Mouse (Mus musculus): ENCODE results near the gene Zfp455. TPM values are rescaled to one million over a fixed set of nuclear protein-coding genes. Genes with fewer than 3 reads are reported as not detected.
A peak's percentile ranks its signal among the peaks of the same experiment; 100 is the strongest.
"Not testable (repeated sequence)": the region's sequence is repeated elsewhere in the genome, so short reads cannot be mapped to it uniquely, and the experiment has no call there.

The Zfp455 gene
- 1.3 and 1.8 TPM in 2 replicates for total RNA-seq (2014; rRNA removed)
- polyA plus RNA-seq (2012; rRNA removed) = 0.10 and 0.11 TPM in 2 replicates

- H3K36me3 ChIP-seq (ENCODE audit: control insufficient read depth, insufficient read depth, low read length) = peaks cover 2% of the 10 kb centered on the region; the same call in 1 of the 2 replicates
- 1% methylated on average over 13 of the region's 13 CpGs for WGBS
- peak within 1 kb of the TSS; percentile 62 for H3K9ac ChIP-seq (ENCODE audit: low read depth, low read length)
- TF ChIP-seq POLR2A (IDR thresholded peaks at IDR 0.05; ENCODE audit: extremely low read depth, insufficient read depth, low read length) = no peak
- no peak for TF ChIP-seq CTCF (IDR thresholded peaks at IDR 0.05; ENCODE audit: low read depth, low read length)
- H3K27me3 ChIP-seq (ENCODE audit: control insufficient read depth, insufficient read depth, low read length) = no peaks in the 10 kb centered on the region
- H3K27ac ChIP-seq (replicated peaks; ENCODE audit: insufficient read depth, low read depth, low read length) = no peak within 1 kb of the TSS; the same call in 1 of the 2 replicates
- peak; percentile 78 for DNase-seq (ENCODE audit: extremely low read depth, low read depth, low spot score)
- no peaks in the 10 kb centered on the region for H3K79me2 ChIP-seq (ENCODE audit: control insufficient read depth, insufficient read depth, low read length)
- 0 out of 2 replicates have a peak, but pooled peaks cover 2% of the 10 kb centered on the region for H3K4me1 ChIP-seq (ENCODE audit: control insufficient read depth, insufficient read depth, low read length)
- peak within 1 kb of the TSS; percentile 74 for H3K4me3 ChIP-seq (ENCODE audit: insufficient read depth, low read depth, low read length)
Measured at GRCm38 (mm10) chr13:67194340-67194894, at the start of gene Zfp455. Gene Zfp455, plus strand, starts transcription at chr13:67194506.

- not testable (repeated sequence) for H3K27ac ChIP-seq (replicated peaks; ENCODE audit: insufficient read depth, low read depth, low read length); DNase-seq (ENCODE audit: extremely low read depth, low read depth, low spot score); H3K27me3 ChIP-seq (ENCODE audit: control insufficient read depth, insufficient read depth, low read length); H3K4me1 ChIP-seq (ENCODE audit: control insufficient read depth, insufficient read depth, low read length); H3K4me3 ChIP-seq (ENCODE audit: insufficient read depth, low read depth, low read length); H3K79me2 ChIP-seq (ENCODE audit: control insufficient read depth, insufficient read depth, low read length); H3K9ac ChIP-seq (ENCODE audit: low read depth, low read length); H3K36me3 ChIP-seq (ENCODE audit: control insufficient read depth, insufficient read depth, low read length)
- 38% methylated on average over 4 of the region's 4 CpGs for WGBS
Measured at GRCm38 (mm10) chr13:67166122-67166521, 28.2 kb upstream of the Zfp455 start.

- WGBS = under 1% methylated on average over 17 of the region's 17 CpGs
- H3K27me3 ChIP-seq (ENCODE audit: control insufficient read depth, insufficient read depth, low read length); H3K79me2 ChIP-seq (ENCODE audit: control insufficient read depth, insufficient read depth, low read length); H3K36me3 ChIP-seq (ENCODE audit: control insufficient read depth, insufficient read depth, low read length); H3K4me1 ChIP-seq (ENCODE audit: control insufficient read depth, insufficient read depth, low read length): not testable (repeated sequence)
- H3K9ac ChIP-seq (ENCODE audit: low read depth, low read length) = peak within 1 kb of the TSS; percentile 70
- peak; percentile 72 for DNase-seq (ENCODE audit: extremely low read depth, low read depth, low spot score)
- peak within 1 kb of the TSS; percentile 53 for H3K27ac ChIP-seq (replicated peaks; ENCODE audit: insufficient read depth, low read depth, low read length)
- H3K4me3 ChIP-seq (ENCODE audit: insufficient read depth, low read depth, low read length) = peak within 1 kb of the TSS; percentile 68
Measured at GRCm38 (mm10) chr13:67172991-67173722, 21.1 kb upstream of the Zfp455 start, which contains the start of gene Rsl1. Gene Rsl1, plus strand, starts transcription at chr13:67173182.

- H3K9ac ChIP-seq (ENCODE audit: low read depth, low read length) = no peak overlapping the region; the same call in 1 of the 2 replicates
Measured at GRCm38 (mm10) chr13:67173723-67174055, 20.6 kb upstream of the Zfp455 start.

GRCm38 (mm10) chr13:67201656-67202055, 7.3 kb downstream of the Zfp455 start:
- H3K4me1 ChIP-seq (ENCODE audit: control insufficient read depth, insufficient read depth, low read length) = no peaks in the 10 kb centered on the region
- H3K27ac ChIP-seq (replicated peaks; ENCODE audit: insufficient read depth, low read depth, low read length) = no peak overlapping the region
- WGBS = 91% methylated on average over 3 of the region's 3 CpGs
- H3K4me3 ChIP-seq (ENCODE audit: insufficient read depth, low read depth, low read length) = no peak overlapping the region
- H3K9ac ChIP-seq (ENCODE audit: low read depth, low read length) = no peak overlapping the region
- no peaks in the 10 kb centered on the region for H3K27me3 ChIP-seq (ENCODE audit: control insufficient read depth, insufficient read depth, low read length)
- TF ChIP-seq CTCF (IDR thresholded peaks at IDR 0.05; ENCODE audit: low read depth, low read length) (no peak), POLR2A (IDR thresholded peaks at IDR 0.05; ENCODE audit: extremely low read depth, insufficient read depth, low read length) (no peak)
- H3K79me2 ChIP-seq (ENCODE audit: control insufficient read depth, insufficient read depth, low read length) = no peaks in the 10 kb centered on the region
- no peak for DNase-seq (ENCODE audit: extremely low read depth, low read depth, low spot score)
- H3K36me3 ChIP-seq (ENCODE audit: control insufficient read depth, insufficient read depth, low read length) = peaks cover 20% of the 10 kb centered on the region

More at GRCm38 (mm10) chr13:67173723-67174055, 20.6 kb upstream of the Zfp455 start:
- 16% methylated on average over 5 of the region's 5 CpGs for WGBS
- no peak overlapping the region for H3K27ac ChIP-seq (replicated peaks; ENCODE audit: insufficient read depth, low read depth, low read length)
- no peak for DNase-seq (ENCODE audit: extremely low read depth, low read depth, low spot score)
- H3K79me2 ChIP-seq (ENCODE audit: control insufficient read depth, insufficient read depth, low read length) = no peaks in the 10 kb centered on the region
- H3K36me3 ChIP-seq (ENCODE audit: control insufficient read depth, insufficient read depth, low read length) = no peaks in the 10 kb centered on the region
- TF ChIP-seq POLR2A (IDR thresholded peaks at IDR 0.05; ENCODE audit: extremely low read depth, insufficient read depth, low read length) (no peak), CTCF (IDR thresholded peaks at IDR 0.05; ENCODE audit: low read depth, low read length) (no peak)
- no peaks in the 10 kb centered on the region for H3K27me3 ChIP-seq (ENCODE audit: control insufficient read depth, insufficient read depth, low read length)
- peak overlapping the region; percentile 68 for H3K4me3 ChIP-seq (ENCODE audit: insufficient read depth, low read depth, low read length)
- H3K4me1 ChIP-seq (ENCODE audit: control insufficient read depth, insufficient read depth, low read length) = 0 out of 2 replicates have a peak, but pooled peaks cover 2% of the 10 kb centered on the region

GRCm38 (mm10) chr13:67214015-67214607, 19.8 kb downstream of the Zfp455 start:
- H3K27me3 ChIP-seq (ENCODE audit: control insufficient read depth, insufficient read depth, low read length) = no peaks in the 10 kb centered on the region
- no peaks in the 10 kb centered on the region for H3K79me2 ChIP-seq (ENCODE audit: control insufficient read depth, insufficient read depth, low read length)
- H3K4me1 ChIP-seq (ENCODE audit: control insufficient read depth, insufficient read depth, low read length) = no peaks in the 10 kb centered on the region
- H3K9ac ChIP-seq (ENCODE audit: low read depth, low read length) = no peak overlapping the region
- WGBS = 52% methylated on average over 4 of the region's 4 CpGs
- H3K27ac ChIP-seq (replicated peaks; ENCODE audit: insufficient read depth, low read depth, low read length) = no peak overlapping the region
- DNase-seq (ENCODE audit: extremely low read depth, low read depth, low spot score) = no peak
- TF ChIP-seq POLR2A (IDR thresholded peaks at IDR 0.05; ENCODE audit: extremely low read depth, insufficient read depth, low read length) (no peak), CTCF (IDR thresholded peaks at IDR 0.05; ENCODE audit: low read depth, low read length) (no peak; the same call in 1 of the 2 replicates)
- no peak overlapping the region for H3K4me3 ChIP-seq (ENCODE audit: insufficient read depth, low read depth, low read length)
- H3K36me3 ChIP-seq (ENCODE audit: control insufficient read depth, insufficient read depth, low read length) = no peaks in the 10 kb centered on the region

Other genes starting within 250 kb of the Zfp455 start
- 1.3 TPM in 2 replicates for gene Zfp712, start 133.3 kb upstream of the Zfp455 start, total RNA-seq (2014; rRNA removed)
- 0.04 and 0.05 TPM in 2 replicates for gene Zfp712, start 133.3 kb upstream of the Zfp455 start, polyA plus RNA-seq (2012; rRNA removed)
- 1.1 and 3.1 TPM in 2 replicates for gene Zfp708, start 96.5 kb upstream of the Zfp455 start, total RNA-seq (2014; rRNA removed)
- 0.17 TPM in 1 of 2 replicates, not detected in the other for gene Zfp708, start 96.5 kb upstream of the Zfp455 start, polyA plus RNA-seq (2012; rRNA removed)
- 12.7 and 15.5 TPM in 2 replicates for gene Gm28557, start 85.9 kb upstream of the Zfp455 start, total RNA-seq (2014; rRNA removed)
- gene Gm28557, start 85.9 kb upstream of the Zfp455 start, polyA plus RNA-seq (2012; rRNA removed) = 4.5 and 7.1 TPM in 2 replicates
- 1.9 and 2.2 TPM in 2 replicates for gene Rslcan18, start 78.2 kb upstream of the Zfp455 start, total RNA-seq (2014; rRNA removed)
- gene Rslcan18, start 78.2 kb upstream of the Zfp455 start, polyA plus RNA-seq (2012; rRNA removed) = 0.20 and 0.39 TPM in 2 replicates
- 2.7 and 4.9 TPM in 2 replicates for gene Zfp759, start 72.8 kb upstream of the Zfp455 start, total RNA-seq (2014; rRNA removed)
- gene Zfp759, start 72.8 kb upstream of the Zfp455 start, polyA plus RNA-seq (2012; rRNA removed) = 0.18 and 0.30 TPM in 2 replicates
- gene Rsl1, start 21.3 kb upstream of the Zfp455 start, total RNA-seq (2014; rRNA removed) = 2.4 and 3.2 TPM in 2 replicates
- 0.30 and 0.33 TPM in 2 replicates for gene Rsl1, start 21.3 kb upstream of the Zfp455 start, polyA plus RNA-seq (2012; rRNA removed)
- 1.9 TPM in 2 replicates for gene Zfp458, start 84.0 kb downstream of the Zfp455 start, total RNA-seq (2014; rRNA removed)
- gene Zfp458, start 84.0 kb downstream of the Zfp455 start, polyA plus RNA-seq (2012; rRNA removed) = 0.21 and 0.26 TPM in 2 replicates
- 1.9 and 4.0 TPM in 2 replicates for gene Zfp457, start 112.0 kb downstream of the Zfp455 start, total RNA-seq (2014; rRNA removed)
- gene Zfp457, start 112.0 kb downstream of the Zfp455 start, polyA plus RNA-seq (2012; rRNA removed) = 0.51 and 0.87 TPM in 2 replicates
- 4.4 and 4.9 TPM in 2 replicates for gene Zfp595, start 138.1 kb downstream of the Zfp455 start, total RNA-seq (2014; rRNA removed)
- gene Zfp595, start 138.1 kb downstream of the Zfp455 start, polyA plus RNA-seq (2012; rRNA removed) = 0.48 and 0.50 TPM in 2 replicates
- 0.40 TPM in 1 of 2 replicates, not detected in the other for gene Gm28044, start 166.0 kb downstream of the Zfp455 start, total RNA-seq (2014; rRNA removed)
- gene Gm28044, start 166.0 kb downstream of the Zfp455 start, polyA plus RNA-seq (2012; rRNA removed) = 0.24 TPM in 1 of 2 replicates, not detected in the other
- 2.4 and 2.8 TPM in 2 replicates for gene Zfp953, start 166.1 kb downstream of the Zfp455 start, total RNA-seq (2014; rRNA removed)
- 0.26 and 0.28 TPM in 2 replicates for gene Zfp953, start 166.1 kb downstream of the Zfp455 start, polyA plus RNA-seq (2012; rRNA removed)
- 0.27 and 0.65 TPM in 2 replicates for gene Gm28041, start 181.2 kb downstream of the Zfp455 start, total RNA-seq (2014; rRNA removed)
- gene Gm28041, start 181.2 kb downstream of the Zfp455 start, polyA plus RNA-seq (2012; rRNA removed) = not detected in 2 replicates
- gene Zfp456, start 181.3 kb downstream of the Zfp455 start, total RNA-seq (2014; rRNA removed) = 1.0 and 1.5 TPM in 2 replicates
- 0.09 and 0.11 TPM in 2 replicates for gene Zfp456, start 181.3 kb downstream of the Zfp455 start, polyA plus RNA-seq (2012; rRNA removed)
- gene Zfp429, start 205.3 kb downstream of the Zfp455 start, total RNA-seq (2014; rRNA removed) = 3.0 TPM in 2 replicates
- 0.69 and 1.00 TPM in 2 replicates for gene Zfp429, start 205.3 kb downstream of the Zfp455 start, polyA plus RNA-seq (2012; rRNA removed)
- 0.07 and 0.28 TPM in 2 replicates for gene Zfp459, start 226.9 kb downstream of the Zfp455 start, total RNA-seq (2014; rRNA removed)
- gene Zfp459, start 226.9 kb downstream of the Zfp455 start, polyA plus RNA-seq (2012; rRNA removed) = 0.04 and 0.11 TPM in 2 replicates

All from liver, adult 2 months (tissue).